Mouse (Mus musculus) lung, adult 18-20 months (tissue): ENCODE measurements around the gene Ptf1a.

ENCODE experiments used
- DNase-seq, 2 experiments: peaks; one replicate each; pipeline ENCODE4 v3.0.0; 2022; ENCODE audit warnings: mixed read lengths in 2 of 2

The Ptf1a gene

DNA sequence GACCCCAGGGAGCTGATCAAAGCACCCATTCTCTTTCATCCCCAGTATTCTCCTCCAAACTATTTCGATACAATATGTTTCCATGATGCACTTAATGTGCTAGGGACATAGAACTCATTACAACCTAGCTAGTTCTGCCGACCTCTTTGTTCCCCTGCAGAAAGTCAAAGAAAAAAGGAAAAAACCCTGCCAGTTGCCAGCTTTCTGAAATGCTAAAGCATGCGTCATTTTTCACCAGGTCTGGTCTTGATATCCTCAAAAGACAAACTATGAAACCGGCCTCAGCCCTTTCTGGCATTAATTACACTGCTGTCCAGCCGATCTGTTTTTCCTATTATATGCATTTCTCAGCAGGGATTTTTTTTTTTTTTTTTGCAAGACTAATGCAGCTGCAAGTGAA lies 9.8 kb downstream of the Ptf1a start:
- DNase-seq = no peak

DNA sequence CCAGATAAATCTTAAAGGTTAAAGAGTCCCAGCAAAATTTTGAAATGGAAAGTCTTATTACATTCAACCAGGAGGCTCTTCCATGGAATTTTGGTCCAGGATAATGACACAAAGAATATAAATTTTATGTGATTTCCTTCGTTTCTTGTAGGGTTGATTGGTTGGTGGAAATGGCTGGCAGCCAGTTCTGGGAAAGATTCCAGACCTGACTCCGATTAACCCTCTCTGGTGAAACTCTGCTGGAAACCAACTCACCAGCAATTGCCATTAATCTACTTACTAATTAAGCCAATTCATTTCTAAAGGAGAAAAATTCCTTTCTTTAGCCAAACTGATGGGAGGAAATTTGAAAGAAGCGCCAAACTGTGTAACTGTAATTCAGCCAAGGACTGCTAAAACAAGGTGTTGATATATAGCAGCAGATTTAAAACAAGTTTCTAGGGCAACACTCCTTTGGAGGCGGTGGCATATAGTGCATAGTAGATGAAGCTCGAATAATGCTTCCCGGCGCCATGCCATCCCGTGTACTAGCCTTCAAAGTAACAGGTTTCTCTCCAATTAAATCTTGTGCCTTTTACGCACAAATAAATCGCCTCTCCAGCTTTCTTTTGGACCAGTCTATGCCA lies 10.5 kb downstream of the Ptf1a start:
- no peak for DNase-seq

DNA sequence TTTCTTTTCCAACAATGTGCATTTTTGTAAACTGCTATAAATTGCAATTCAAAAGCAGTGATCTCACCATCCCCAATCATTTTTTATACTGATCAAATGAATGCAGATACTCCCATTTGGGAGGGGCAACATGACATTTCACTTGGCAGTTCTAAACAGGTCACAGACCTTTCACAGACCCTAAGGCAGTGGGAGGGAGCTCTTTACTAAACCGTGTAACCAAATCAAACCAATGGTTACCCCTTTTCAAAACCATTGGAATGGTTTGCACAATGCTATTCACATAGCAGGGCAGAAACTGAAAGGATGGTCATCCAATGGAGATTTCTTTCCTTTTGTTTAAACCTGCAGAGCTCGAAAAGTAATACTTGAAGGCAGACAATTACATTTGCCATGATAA lies 13.3 kb downstream of the Ptf1a start:
- no peak for DNase-seq

DNA sequence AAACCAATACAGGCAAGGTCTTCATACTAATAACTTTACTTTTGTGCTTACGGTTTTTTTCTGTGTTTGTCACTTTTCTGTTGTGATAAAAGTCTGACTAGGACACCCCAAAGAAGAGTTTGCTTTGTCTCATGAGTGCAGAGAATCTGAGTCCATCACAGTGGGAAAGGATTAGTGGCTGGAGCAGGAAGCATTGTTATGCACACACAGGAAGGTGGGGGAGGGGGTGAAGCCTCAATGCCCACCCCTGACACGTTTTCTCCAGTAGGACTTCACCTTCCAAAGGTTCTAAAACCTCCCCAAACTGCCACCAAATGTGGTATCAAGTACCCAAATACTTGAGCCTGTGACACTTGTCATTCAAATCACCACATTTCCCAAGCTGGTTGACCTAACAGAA lies 16.5 kb downstream of the Ptf1a start:
- no peak for DNase-seq

DNA sequence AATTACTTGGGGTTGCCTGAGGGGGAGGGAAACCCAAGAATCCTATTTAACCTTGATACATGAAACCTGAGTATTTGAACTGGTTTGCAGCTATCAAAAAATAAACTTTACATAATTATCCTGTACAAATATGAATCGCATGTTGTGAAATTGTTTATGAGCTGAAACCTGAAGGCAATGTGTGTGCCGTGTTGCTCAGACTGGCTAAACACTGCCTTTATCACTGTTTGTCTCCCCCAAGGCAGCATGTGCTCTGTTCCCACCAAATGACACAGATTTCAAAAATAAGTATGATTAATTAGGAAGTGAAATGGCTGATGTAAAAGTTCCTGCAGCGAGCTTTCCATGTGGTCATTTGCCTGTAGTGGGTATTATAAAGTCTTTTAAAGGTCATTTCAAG lies 44.8 kb downstream of the Ptf1a start:
- no peak for DNase-seq
